In the genomic region with DNA sequence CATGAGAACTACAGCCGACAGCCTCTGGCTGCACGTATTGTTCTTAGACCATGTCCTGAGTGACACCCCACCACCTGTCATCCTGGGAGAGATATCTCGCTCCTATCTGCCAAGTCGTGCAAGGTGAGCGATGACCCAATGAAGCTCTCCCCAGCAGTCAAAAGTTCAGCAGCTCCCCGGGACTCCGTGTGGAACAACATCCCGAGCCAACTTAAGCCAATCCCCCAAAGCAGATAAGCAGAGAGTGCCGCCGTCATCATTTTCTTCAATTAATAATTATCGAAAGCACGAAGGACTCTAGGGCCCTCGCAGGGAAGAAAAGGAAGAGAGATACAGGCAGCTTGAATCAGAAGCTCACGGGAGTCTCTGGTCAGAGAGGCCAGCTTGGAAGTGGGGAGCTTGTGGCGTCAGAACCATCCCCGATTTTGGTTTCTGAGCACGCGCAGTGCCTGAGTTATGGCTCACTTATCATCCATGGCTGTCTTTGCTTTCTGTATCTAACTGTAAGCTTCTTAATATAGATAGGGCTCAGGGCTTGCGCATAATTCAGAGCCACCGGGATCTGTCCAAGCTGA, we compare ENCODE assay signal across 13 mouse cellular contexts. TPM values are rescaled to one million over a fixed set of nuclear protein-coding genes. Genes with fewer than 3 reads are reported as not detected.
DNase-seq lines count a peak whose midpoint lies in the region; ATAC-seq and TF ChIP-seq lines count a peak whose summit lies in the region.
"Had no signal": no experiment of that assay in that cellular context is flagged by ENCODE, and none has a peak within 500 bp of the region (broad histone marks: within the 10 kb centered on the region; RNA-seq: fewer than 3 reads in every experiment).

No protein-coding gene starts in this region.

- DNase-seq in limb, embryonic 11.5 days (ENCODE audit: low spot score): no peak
- DNase-seq in limb, embryonic 10.5 days (ENCODE audit: low spot score): no peak
- DNase-seq in intestine, embryonic 14.5 days (ENCODE audit: low spot score): no peak
- DNase-seq in kidney, adult 2 months: peak; percentile 84
- DNase-seq in liver, postnatal 0 days: no peak
- DNase-seq in testis, postnatal 14 days (ENCODE audit: low spot score): no peak
- DNase-seq in ovary, postnatal 36 days (ENCODE audit: low spot score): no peak
- DNase-seq: cerebellum, adult 8-10 months; gastrocnemius, postnatal 14 days; heart, postnatal 14 days; thymus, adult 2 months had no signal

- no peaks in the 10 kb centered on the region for H3K27me3 ChIP-seq in limb, embryonic 11.5 days (ENCODE audit: control insufficient read depth, insufficient read depth, low read length)
- no peaks in the 10 kb centered on the region for H3K27me3 ChIP-seq in limb, embryonic 10.5 days (ENCODE audit: low read depth, poor library complexity, severe bottlenecking)
- no peaks in the 10 kb centered on the region for H3K27me3 ChIP-seq in intestine, embryonic 14.5 days (replicated peaks; ENCODE audit: control insufficient read depth, insufficient read depth, low read length)
- H3K27me3 ChIP-seq in kidney, adult 2 months (replicated peaks; ENCODE audit: control insufficient read depth, insufficient read depth, low read length): no peaks in the 10 kb centered on the region
- no peaks in the 10 kb centered on the region for H3K27me3 ChIP-seq in liver, postnatal 0 days (ENCODE audit: insufficient read depth, low read length)
- H3K27me3 ChIP-seq: neural tube, embryonic 12.5 days had no signal

- no peaks in the 10 kb centered on the region for H3K4me1 ChIP-seq in limb, embryonic 11.5 days (ENCODE audit: control insufficient read depth, insufficient read depth, low read length)
- H3K4me1 ChIP-seq in limb, embryonic 10.5 days: no peaks in the 10 kb centered on the region
- no peaks in the 10 kb centered on the region; the same call in none of the 2 replicates for H3K4me1 ChIP-seq in intestine, embryonic 14.5 days (replicated peaks; ENCODE audit: control insufficient read depth, insufficient read depth, low read length)
- H3K4me1 ChIP-seq in kidney, adult 2 months (ENCODE audit: control insufficient read depth, insufficient read depth, low read length): peaks cover 17% of the 10 kb centered on the region
- peaks cover 24% of the 10 kb centered on the region for H3K4me1 ChIP-seq in liver, postnatal 0 days (ENCODE audit: insufficient read depth)
- H3K4me1 ChIP-seq: neural tube, embryonic 12.5 days had no signal

- H3K9ac ChIP-seq in limb, embryonic 11.5 days (ENCODE audit: low read length): no peak overlapping the region
- H3K9ac ChIP-seq in intestine, embryonic 14.5 days (ENCODE audit: low read length): no peak overlapping the region
- H3K9ac ChIP-seq in liver, postnatal 0 days (replicated peaks): peak overlapping the region; percentile 11; the same call in 1 of the 2 replicates
- H3K9ac ChIP-seq: limb, embryonic 15.5 days; neural tube, embryonic 12.5 days had no signal

- TF ChIP-seq CTCF in kidney, adult 2 months (conservative IDR thresholded peaks at IDR 0.05; ENCODE audit: insufficient read depth, insufficient read length, low read depth, low read length): no peak
- TF ChIP-seq CTCF in liver, postnatal 0 days (IDR thresholded peaks at IDR 0.05; ENCODE audit: low read depth): no peak

- 87% methylated on average over 20 of the region's 20 CpGs for WGBS in limb, embryonic 11.5 days
- 88% methylated on average over 20 of the region's 20 CpGs for WGBS in limb, embryonic 10.5 days
- WGBS in intestine, embryonic 14.5 days: 68% methylated on average over 20 of the region's 20 CpGs
- 53% methylated on average over 20 of the region's 20 CpGs for WGBS in kidney, adult 2 months
- WGBS in liver, postnatal 0 days (ENCODE audit: insufficient replicate concordance): 62% methylated on average over 20 of the region's 20 CpGs

- H3K36me3 ChIP-seq in limb, embryonic 11.5 days (ENCODE audit: control insufficient read depth, insufficient read depth, low read length): no peaks in the 10 kb centered on the region
- no peaks in the 10 kb centered on the region for H3K36me3 ChIP-seq in limb, embryonic 10.5 days
- no peaks in the 10 kb centered on the region for H3K36me3 ChIP-seq in intestine, embryonic 14.5 days (ENCODE audit: control insufficient read depth, insufficient read depth, low read length)
- 0 out of 2 replicates have a peak, but pooled peaks cover 1% of the 10 kb centered on the region for H3K36me3 ChIP-seq in kidney, adult 2 months (ENCODE audit: control insufficient read depth, insufficient read depth, low read length)
- 0 out of 2 replicates have a peak, but pooled peaks cover 3% of the 10 kb centered on the region for H3K36me3 ChIP-seq in liver, postnatal 0 days (replicated peaks; ENCODE audit: insufficient read depth, low read length)
- H3K36me3 ChIP-seq: limb, embryonic 15.5 days; neural tube, embryonic 12.5 days had no signal

- H3K27ac ChIP-seq in limb, embryonic 11.5 days (replicated peaks; ENCODE audit: low read depth, low read length): 0 out of 2 replicates have a peak overlapping the region, but pooled peaks have one; percentile 30
- no peak overlapping the region for H3K27ac ChIP-seq in limb, embryonic 10.5 days
- H3K27ac ChIP-seq in intestine, embryonic 14.5 days (ENCODE audit: low read depth): no peak overlapping the region
- peak overlapping the region; percentile 66 for H3K27ac ChIP-seq in kidney, adult 2 months (ENCODE audit: insufficient read depth, low read depth, low read length)
- H3K27ac ChIP-seq in liver, postnatal 0 days (ENCODE audit: low read depth): peak overlapping the region; percentile 61
- H3K27ac ChIP-seq: neural tube, embryonic 12.5 days had no signal

- H3K4me3 ChIP-seq in limb, embryonic 11.5 days (ENCODE audit: low read depth, low read length): no peak overlapping the region
- H3K4me3 ChIP-seq in limb, embryonic 10.5 days: no peak overlapping the region
- H3K4me3 ChIP-seq in intestine, embryonic 14.5 days (ENCODE audit: low read depth, low read length): no peak overlapping the region
- H3K4me3 ChIP-seq in kidney, adult 2 months (ENCODE audit: insufficient read depth, low read depth, low read length): no peak overlapping the region
- no peak overlapping the region for H3K4me3 ChIP-seq in liver, postnatal 0 days (ENCODE audit: low read depth, low read length)
- H3K4me3 ChIP-seq: limb, embryonic 15.5 days; neural tube, embryonic 12.5 days had no signal

- TF ChIP-seq POLR2A in kidney, adult 2 months (IDR thresholded peaks at IDR 0.05; ENCODE audit: low read depth, low read length): no peak

- TF ChIP-seq EP300 in liver, postnatal 0 days (IDR thresholded peaks at IDR 0.05; ENCODE audit: low read depth): no peak

- no peak for ATAC-seq in limb, embryonic 11.5 days (ENCODE audit: insufficient number of reproducible peaks, low FRiP score, low TSS enrichment, low read depth)
- ATAC-seq in intestine, embryonic 14.5 days (replicated peaks; ENCODE audit: low FRiP score, low TSS enrichment, low read depth): peak; percentile 43; the same call in 1 of the 2 replicates
- ATAC-seq in liver, postnatal 0 days: peak; percentile 65

- no peaks in the 10 kb centered on the region for H3K9me3 ChIP-seq in limb, embryonic 11.5 days (ENCODE audit: control insufficient read depth, low read length)
- no peaks in the 10 kb centered on the region for H3K9me3 ChIP-seq in limb, embryonic 10.5 days (replicated peaks)
- no peaks in the 10 kb centered on the region for H3K9me3 ChIP-seq in intestine, embryonic 14.5 days (ENCODE audit: control insufficient read depth, low read length)
- no peaks in the 10 kb centered on the region for H3K9me3 ChIP-seq in liver, postnatal 0 days (ENCODE audit: low read length)
- H3K9me3 ChIP-seq: limb, embryonic 15.5 days; neural tube, embryonic 12.5 days had no signal

- no peak overlapping the region for H3K4me2 ChIP-seq in limb, embryonic 11.5 days (ENCODE audit: low read depth, severe bottlenecking)
- H3K4me2 ChIP-seq in intestine, embryonic 14.5 days (ENCODE audit: low read length): no peak overlapping the region
- H3K4me2 ChIP-seq in liver, postnatal 0 days (ENCODE audit: low read depth, low read length): peak overlapping the region; percentile 29; the same call in 1 of the 2 replicates
- H3K4me2 ChIP-seq: limb, embryonic 15.5 days; neural tube, embryonic 12.5 days had no signal

RNA-seq across cellular contexts. Expression of gene Atxn1, which starts 13.7 kb away (rescaled TPM):
- polyA plus RNA-seq in limb, embryonic 11.5 days (2014; fragmentation: Nextera tagmentation; extraction: Ambion mirVana): 1.3 and 1.5 TPM in 2 replicates
- polyA plus RNA-seq in limb, embryonic 10.5 days (2016; fragmentation: Nextera tagmentation; extraction: Ambion mirVana): 1.0 and 1.4 TPM in 2 replicates
- 4.8 and 5.4 TPM in 2 replicates for polyA plus RNA-seq in intestine, embryonic 14.5 days (2014; fragmentation: Nextera tagmentation; extraction: Ambion mirVana)
- 15.0 and 17.9 TPM in 2 replicates for polyA plus RNA-seq in kidney, adult 2 months (2012; rRNA removed)
- polyA plus RNA-seq in liver, postnatal 0 days (2015; fragmentation: Nextera tagmentation; extraction: Ambion mirVana): 3.9 and 4.4 TPM in 2 replicates

Comparison
In these comparisons a context has a peak if more than half of its experiments do, and no peak if none do; other contexts are left out.
1. H3K27ac ChIP-seq: peak in limb, embryonic 11.5 days (single experiment), kidney, adult 2 months (single experiment) and liver, postnatal 0 days (single experiment); none in limb, embryonic 10.5 days (single experiment) and intestine, embryonic 14.5 days (single experiment).